Mouse (Mus musculus) neural tube, embryonic 13.5 days (tissue): ENCODE measurements around the gene Fam111a. TPM values are rescaled to one million over a fixed set of nuclear protein-coding genes. Genes with fewer than 3 reads are reported as not detected.
"Not testable (repeated sequence)": the region's sequence is repeated elsewhere in the genome, so short reads cannot be mapped to it uniquely, and the experiment has no call there.

Experiments
- ATAC-seq: fragments of 200-750 bp; cut with Nextera tagmentation; 2 replicates; pipeline ENCODE4 v1.8.0; 2017; ENCODE audit warnings: low read depth, mild to moderate bottlenecking, moderate TSS enrichment, moderate library complexity
- H3K27ac ChIP-seq: fragments of 300-500 bp; sonication (generic); replicated peaks from 2 replicates; pipeline ENCODE4 v1.5.1; 2015; ENCODE audit warnings: moderate library complexity, mild to moderate bottlenecking, inconsistent platforms
- H3K27me3 ChIP-seq: fragments of 300-500 bp; sonication (generic); 2 replicates; pipeline ENCODE4 v1.6.1; 2015; ENCODE audit warnings: mild to moderate bottlenecking, inconsistent platforms
- H3K36me3 ChIP-seq: fragments of 300-500 bp; sonication (generic); 2 replicates; pipeline ENCODE4 v1.6.1; 2015; ENCODE audit warnings: mild to moderate bottlenecking, inconsistent platforms
- H3K4me1 ChIP-seq: fragments of 300-500 bp; sonication (generic); replicated peaks from 2 replicates; pipeline ENCODE4 v1.6.1; 2015; ENCODE audit warnings: inconsistent platforms
- H3K4me2 ChIP-seq: fragments of 300-500 bp; sonication (generic); 2 replicates; pipeline ENCODE4 v1.6.1; 2015; ENCODE audit warnings: inconsistent platforms, mild to moderate bottlenecking, moderate library complexity
- H3K4me3 ChIP-seq: fragments of 300-500 bp; sonication (generic); 2 replicates; pipeline ENCODE4 v1.5.1; 2015; ENCODE audit warnings: mild to moderate bottlenecking, inconsistent platforms
- H3K9ac ChIP-seq: fragments of 300-500 bp; sonication (generic); 2 replicates; pipeline ENCODE4 v1.6.1; 2015; ENCODE audit warnings: moderate library complexity, mild to moderate bottlenecking, inconsistent platforms
- H3K9me3 ChIP-seq: fragments of 300-500 bp; sonication (generic); 2 replicates; pipeline ENCODE4 v1.6.1; 2016; ENCODE audit warnings: inconsistent platforms
- WGBS: fragments of 180-500 bp; shearing (Covaris S2); methylation state at CpG from one replicate; pipeline ENCODE4 v1.1.7; 2015; 5-methylcytosine and 5-hydroxymethylcytosine counted together
- polyA plus RNA-seq: library from polyadenylated mRNA; unstranded; fragments of >200 nt; fragmentation: Nextera tagmentation; extraction: Ambion mirVana; gene quantifications from 2 replicates; pipeline ENCODE4 v1.2.1, GENCODE M21; 2015

The Fam111a gene
- 7.9 and 8.0 TPM in 2 replicates for polyA plus RNA-seq

DNA sequence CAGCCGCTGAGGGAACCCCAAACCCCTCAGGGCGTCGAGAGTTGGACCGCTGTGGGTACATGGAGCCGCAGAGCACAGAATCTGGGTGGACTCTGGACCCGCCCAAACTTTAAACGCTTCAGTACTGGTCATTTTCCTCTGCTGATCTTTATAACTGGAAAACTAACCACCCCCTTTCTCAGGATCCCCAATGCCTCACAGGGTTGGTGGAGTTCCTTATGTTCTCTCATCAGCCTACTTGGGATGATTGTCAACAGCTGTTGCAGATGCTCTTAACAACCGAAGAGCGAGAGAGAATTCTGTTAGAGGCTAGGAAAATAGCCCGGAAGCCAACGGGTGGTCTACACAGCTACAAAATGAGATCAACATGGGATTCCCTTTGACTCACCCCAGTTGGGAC is at the start of gene Fam111a:
Gene Fam111a (plus strand): TSS at position 301 of the 400 bp plus-strand sequence.
- H3K4me1 ChIP-seq, H3K4me2 ChIP-seq, H3K27me3 ChIP-seq, ATAC-seq, H3K27ac ChIP-seq, H3K4me3 ChIP-seq, H3K9ac ChIP-seq, H3K9me3 ChIP-seq, H3K36me3 ChIP-seq: not testable (repeated sequence)
- 95% methylated on average over 11 of the region's 11 CpGs for WGBS

DNA sequence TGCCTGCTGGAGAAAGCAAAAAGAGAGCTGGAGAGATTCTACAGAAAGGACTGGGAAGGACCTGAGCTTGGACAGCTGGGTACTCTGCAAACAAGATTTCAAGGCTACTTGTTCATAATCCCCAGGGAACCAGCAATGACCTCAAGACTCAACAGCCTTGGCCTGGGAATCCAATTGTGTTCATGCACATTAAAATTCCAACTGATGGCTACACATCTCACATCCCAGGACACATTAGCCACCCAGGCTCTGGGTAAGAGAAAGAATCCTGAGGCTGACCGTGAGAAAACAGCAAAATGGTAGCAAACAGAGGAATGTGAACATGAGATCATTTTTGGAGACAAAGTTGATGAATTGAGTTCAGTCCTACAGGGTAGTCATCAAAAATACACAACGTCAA is 49.3 kb upstream of the Fam111a start:
- Histone ChIP-seq H3K4me3 (no peak overlapping the region), H3K36me3 (peaks cover 13% of the 10 kb centered on the region), H3K27me3 (no peaks in the 10 kb centered on the region), H3K4me2 (peak overlapping the region; percentile 77; the same call in 1 of the 2 replicates), H3K4me1 (peaks cover 94% of the 10 kb centered on the region), H3K27ac (peak overlapping the region; percentile 80), H3K9me3 (no peaks in the 10 kb centered on the region), H3K9ac (no peak overlapping the region)
- ATAC-seq = no peak
- WGBS = 53% methylated on average over 2 of the region's 2 CpGs

DNA sequence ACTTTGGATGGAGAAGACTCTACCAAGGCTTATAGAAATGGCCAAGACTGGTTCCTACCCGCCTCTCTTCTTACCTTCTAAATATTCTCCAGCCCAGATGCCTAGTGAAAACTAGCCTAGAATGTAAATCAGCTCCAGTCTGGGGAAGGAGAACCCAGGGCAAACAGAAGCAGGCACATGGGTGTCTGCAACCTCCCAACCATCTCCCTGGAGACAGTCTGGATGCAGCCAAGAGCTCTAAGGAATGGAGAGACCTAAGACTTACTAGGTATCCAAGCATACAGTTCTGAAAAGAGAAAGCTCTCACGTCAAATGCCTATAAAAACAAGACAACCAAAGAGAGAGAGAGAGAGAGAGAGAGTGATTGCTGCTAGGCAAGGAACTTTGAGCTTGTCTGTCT is 47.6 kb upstream of the Fam111a start:
- Histone ChIP-seq H3K36me3 (no peaks in the 10 kb centered on the region), H3K9me3 (no peaks in the 10 kb centered on the region), H3K4me3 (no peak overlapping the region), H3K27ac (peak overlapping the region; percentile 80), H3K4me1 (peaks cover 81% of the 10 kb centered on the region), H3K27me3 (no peaks in the 10 kb centered on the region), H3K9ac (no peak overlapping the region), H3K4me2 (peak overlapping the region; percentile 77)
- no peak for ATAC-seq
- WGBS = 36% methylated on average over 2 of the region's 2 CpGs

DNA sequence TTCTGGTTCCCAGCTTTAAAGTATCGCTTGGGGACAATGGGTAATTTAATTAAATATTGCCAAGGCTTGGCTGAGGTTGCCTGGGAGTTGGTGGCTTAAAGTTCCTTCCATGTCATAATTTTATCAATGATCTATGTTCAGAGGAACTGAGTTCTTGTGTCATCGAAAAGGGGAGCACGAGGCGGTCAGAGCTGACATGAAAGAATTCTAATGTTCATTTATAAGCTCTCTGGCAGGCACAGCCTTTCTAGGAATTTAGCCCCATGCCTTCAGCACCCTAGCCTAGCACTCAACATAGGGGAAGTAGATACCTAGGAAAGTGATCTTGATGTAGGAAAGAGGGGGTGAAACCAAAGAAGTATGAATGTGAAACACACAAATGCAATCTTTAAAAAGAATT is 47.2 kb upstream of the Fam111a start:
- no peaks in the 10 kb centered on the region for H3K9me3 ChIP-seq
- peak overlapping the region; percentile 96; the same call in 1 of the 2 replicates for H3K9ac ChIP-seq
- peaks cover 77% of the 10 kb centered on the region for H3K4me1 ChIP-seq
- H3K27me3 ChIP-seq = no peaks in the 10 kb centered on the region
- peak overlapping the region; percentile 82 for H3K4me3 ChIP-seq
- WGBS = 42% methylated on average over 4 of the region's 4 CpGs
- H3K27ac ChIP-seq = peak overlapping the region; percentile 96
- H3K36me3 ChIP-seq = no peaks in the 10 kb centered on the region
- H3K4me2 ChIP-seq = peak overlapping the region; percentile 77
- no peak for ATAC-seq

DNA sequence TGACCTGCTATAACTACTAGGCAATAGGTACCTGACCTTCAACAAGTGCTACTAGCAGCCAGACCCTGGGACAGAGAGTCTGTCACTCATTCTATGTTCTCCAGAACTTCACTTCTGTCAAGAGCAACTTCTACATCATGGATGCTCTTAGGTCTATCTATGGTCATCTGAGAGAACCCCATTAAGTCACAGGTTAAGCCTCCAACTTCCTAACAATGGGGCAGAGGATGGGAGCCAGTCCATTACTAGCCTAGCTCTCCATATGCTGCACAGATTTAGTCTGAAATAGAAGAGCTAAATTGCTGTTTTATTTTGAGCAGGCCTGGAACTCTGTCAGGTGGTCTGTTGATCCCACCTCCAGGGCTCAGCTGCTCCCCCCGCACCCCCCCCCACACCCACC is 46.6 kb upstream of the Fam111a start:
- WGBS = 8% methylated on average over 1 of the region's 1 CpGs
- Histone ChIP-seq H3K9ac (peak overlapping the region; percentile 96), H3K9me3 (no peaks in the 10 kb centered on the region), H3K4me1 (peaks cover 71% of the 10 kb centered on the region), H3K4me3 (peak overlapping the region; percentile 82), H3K27ac (peak overlapping the region; percentile 96), H3K4me2 (peak overlapping the region; percentile 77), H3K27me3 (no peaks in the 10 kb centered on the region), H3K36me3 (no peaks in the 10 kb centered on the region)
- ATAC-seq = no peak

DNA sequence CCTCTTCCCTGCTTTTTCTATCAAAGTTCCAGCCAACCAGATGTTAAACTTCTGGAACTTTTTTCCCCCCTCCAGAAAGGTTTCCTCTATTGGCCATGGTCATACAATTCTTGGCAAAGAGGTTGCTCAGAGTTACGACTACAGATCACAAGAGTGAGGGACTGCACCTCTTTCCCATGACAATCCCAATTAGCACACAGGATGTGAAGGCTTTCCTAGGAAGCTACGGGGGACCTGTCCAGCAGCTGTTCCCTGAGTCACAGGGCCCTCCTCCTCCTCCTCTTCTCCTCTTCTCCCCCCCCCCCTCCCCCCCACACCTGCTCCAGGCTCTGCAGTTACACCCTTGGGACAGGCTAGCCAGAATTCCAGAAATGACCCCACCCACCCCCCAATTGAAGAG is 46.1 kb upstream of the Fam111a start:
- no peaks in the 10 kb centered on the region for H3K27me3 ChIP-seq
- H3K4me1 ChIP-seq = peaks cover 65% of the 10 kb centered on the region
- peak overlapping the region; percentile 77 for H3K4me2 ChIP-seq
- H3K4me3 ChIP-seq = peak overlapping the region; percentile 82
- H3K9ac ChIP-seq = peak overlapping the region; percentile 96
- no peak for ATAC-seq
- H3K27ac ChIP-seq = peak overlapping the region; percentile 96
- H3K9me3 ChIP-seq = no peaks in the 10 kb centered on the region
- WGBS = 2% methylated on average over 2 of the region's 2 CpGs
- H3K36me3 ChIP-seq = no peaks in the 10 kb centered on the region

DNA sequence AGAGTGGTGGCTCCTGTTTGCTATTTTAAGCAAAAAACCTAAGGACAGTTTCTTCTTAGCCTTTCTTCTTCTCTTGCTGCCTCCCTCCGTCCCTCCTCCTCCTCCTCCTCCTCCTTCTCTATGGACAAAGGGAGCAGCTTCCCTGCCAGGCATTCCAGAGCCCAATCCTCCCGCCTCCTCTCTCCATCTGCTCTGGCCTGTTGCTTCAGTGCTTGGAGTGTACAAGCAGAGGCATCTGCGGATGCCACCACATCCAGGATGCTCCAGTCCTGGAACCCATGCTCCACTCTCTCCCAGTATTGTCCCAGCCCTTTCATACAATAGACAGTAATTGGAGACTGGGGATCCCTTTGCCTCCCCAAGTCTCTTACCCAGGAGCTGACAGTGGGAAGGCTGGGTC is 45.4 kb upstream of the Fam111a start:
- 3% methylated on average over 3 of the region's 3 CpGs for WGBS
- Histone ChIP-seq H3K9me3 (no peaks in the 10 kb centered on the region), H3K27ac (peak overlapping the region; percentile 96), H3K36me3 (no peaks in the 10 kb centered on the region), H3K27me3 (no peaks in the 10 kb centered on the region), H3K4me3 (peak overlapping the region; percentile 82), H3K4me2 (peak overlapping the region; percentile 77), H3K4me1 (peaks cover 59% of the 10 kb centered on the region), H3K9ac (peak overlapping the region; percentile 96)
- ATAC-seq = peak; percentile 21

DNA sequence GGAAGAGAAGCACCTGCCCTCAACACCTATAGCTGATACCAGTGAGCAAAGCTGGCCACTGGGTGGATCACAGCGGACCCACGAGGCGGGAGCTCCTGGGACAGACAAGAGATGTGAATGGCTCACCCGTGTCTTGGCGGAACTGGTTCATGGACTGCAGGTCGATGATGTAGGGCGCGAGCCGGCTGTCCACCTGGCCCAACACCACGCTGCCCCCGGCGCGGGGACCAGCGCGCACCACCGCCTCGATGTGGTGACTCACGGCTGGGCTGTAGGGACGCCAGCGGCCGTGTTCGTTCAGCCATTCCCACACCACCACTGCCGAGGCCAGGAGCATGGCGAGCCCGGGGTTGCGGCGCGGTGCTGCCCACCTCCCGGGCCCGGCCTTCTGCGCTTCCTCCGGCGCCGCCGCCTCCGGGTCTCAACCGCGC is 44.6 kb upstream of the Fam111a start:
- under 1% methylated on average over 37 of the region's 38 CpGs for WGBS
- Histone ChIP-seq H3K4me2 (peak overlapping the region; percentile 77), H3K9me3 (no peaks in the 10 kb centered on the region), H3K4me1 (peaks cover 51% of the 10 kb centered on the region), H3K27me3 (no peaks in the 10 kb centered on the region), H3K4me3 (peak overlapping the region; percentile 82), H3K27ac (peak overlapping the region; percentile 96), H3K9ac (peak overlapping the region; percentile 96), H3K36me3 (no peaks in the 10 kb centered on the region)
- ATAC-seq = peak; percentile 60

DNA sequence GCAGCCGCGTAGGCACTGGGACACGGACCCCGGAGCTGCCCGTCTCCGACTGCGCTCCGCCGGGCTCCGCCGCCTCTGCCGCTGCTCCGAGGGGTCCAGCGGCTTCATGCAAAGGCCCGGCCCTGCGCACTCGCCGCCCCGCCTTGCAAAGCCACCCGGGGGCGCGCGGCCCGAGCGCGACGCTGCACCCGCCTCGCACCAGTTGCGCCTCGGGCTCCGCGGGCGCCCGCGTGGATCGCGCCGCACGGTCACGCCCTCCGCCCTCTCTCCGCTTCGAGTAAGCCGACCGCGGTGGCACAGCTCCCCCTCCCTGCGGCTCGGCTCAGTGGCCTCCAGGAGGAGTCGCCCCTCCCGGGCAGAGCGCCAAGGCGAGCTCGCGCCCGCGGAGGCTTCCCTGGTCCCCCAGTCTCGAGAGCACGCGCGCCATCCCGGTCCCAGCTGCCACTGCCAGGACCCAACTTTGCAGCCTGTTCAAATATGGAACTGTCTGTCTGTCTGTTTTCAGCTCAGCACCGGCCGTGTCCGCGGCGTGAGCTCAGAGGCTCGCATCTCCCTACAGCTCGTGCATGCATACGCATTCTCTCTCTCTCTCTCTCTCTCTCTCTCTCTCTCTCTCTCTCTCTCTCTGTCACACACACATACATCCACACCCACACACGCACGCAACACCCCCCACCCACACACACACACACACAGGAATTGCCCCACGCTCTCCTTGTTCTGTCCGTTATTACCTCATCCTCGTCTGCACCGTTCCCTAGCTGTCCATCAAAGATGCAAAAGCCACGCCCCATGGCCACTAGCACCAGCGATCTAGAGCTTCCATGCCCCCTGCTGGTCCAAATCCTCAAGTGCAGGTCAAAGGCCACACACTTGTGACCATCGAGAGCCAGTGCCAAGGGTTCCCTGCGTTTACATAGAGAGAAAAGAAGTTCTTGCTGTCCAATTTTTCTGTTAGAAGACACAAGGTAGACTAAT is 43.9 kb upstream of the Fam111a start, which contains the start of gene Dtx4:
Gene Dtx4 (minus strand): TSS at position 85 of the 978 bp plus-strand sequence.
- peak; percentile 93 for ATAC-seq
- under 1% methylated on average over 74 of the region's 80 CpGs for WGBS
- no peaks in the 10 kb centered on the region for H3K27me3 ChIP-seq
- peak within 1 kb of the TSS; percentile 96 for H3K27ac ChIP-seq
- no peaks in the 10 kb centered on the region for H3K9me3 ChIP-seq
- H3K9ac ChIP-seq = peak within 1 kb of the TSS; percentile 96
- peaks cover 45% of the 10 kb centered on the region for H3K4me1 ChIP-seq
- H3K4me2 ChIP-seq = peak within 1 kb of the TSS; percentile 77
- no peaks in the 10 kb centered on the region for H3K36me3 ChIP-seq
- peak within 1 kb of the TSS; percentile 82 for H3K4me3 ChIP-seq

DNA sequence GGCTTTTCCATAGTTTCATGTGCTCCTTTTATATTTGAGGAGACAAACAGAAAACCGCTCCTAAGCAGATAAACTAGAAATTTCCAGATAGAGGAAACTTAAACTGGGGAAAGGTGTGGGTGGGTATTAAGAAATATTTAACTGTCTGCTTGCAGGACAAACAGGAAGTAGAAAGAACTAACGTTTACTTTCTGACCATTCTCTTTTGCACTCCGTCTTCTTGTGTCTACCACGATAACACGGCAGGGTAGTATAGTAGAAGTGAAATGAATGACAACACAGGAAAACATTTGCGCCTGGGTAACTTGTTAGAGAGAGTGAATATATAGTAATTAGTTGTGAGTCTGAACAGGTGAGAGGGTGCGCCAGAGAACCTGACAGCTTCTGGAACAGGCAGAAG is 42.8 kb upstream of the Fam111a start:
- no peak overlapping the region for H3K4me3 ChIP-seq
- no peaks in the 10 kb centered on the region for H3K27me3 ChIP-seq
- ATAC-seq = no peak
- no peak overlapping the region for H3K27ac ChIP-seq
- H3K4me1 ChIP-seq = peaks cover 35% of the 10 kb centered on the region
- H3K4me2 ChIP-seq = no peak overlapping the region
- WGBS = 86% methylated on average over 7 of the region's 7 CpGs
- H3K9me3 ChIP-seq = no peaks in the 10 kb centered on the region
- no peaks in the 10 kb centered on the region for H3K36me3 ChIP-seq
- no peak overlapping the region for H3K9ac ChIP-seq

DNA sequence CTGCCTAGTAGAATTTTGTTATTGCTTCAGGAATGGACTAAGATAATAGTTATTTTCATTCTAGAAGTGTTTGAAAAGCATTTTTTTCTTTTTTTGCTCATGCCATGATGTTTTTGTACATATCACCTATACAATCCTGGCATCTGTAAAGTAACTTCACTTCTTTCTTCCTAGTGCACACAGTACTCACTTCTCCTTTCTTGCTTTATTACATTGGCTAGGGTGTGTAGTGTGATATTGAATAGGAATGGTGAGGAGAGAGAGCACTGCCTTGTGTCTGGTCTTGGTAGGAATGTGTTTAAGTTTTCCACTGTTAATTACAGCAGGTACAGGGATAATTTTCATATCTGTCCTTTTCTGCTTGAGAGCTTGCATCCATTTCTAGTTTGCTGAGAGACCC is 30.9 kb upstream of the Fam111a start:
- Histone ChIP-seq H3K4me2 (no peak overlapping the region), H3K4me3 (no peak overlapping the region), H3K9ac (no peak overlapping the region), H3K9me3 (no peaks in the 10 kb centered on the region), H3K27me3 (no peaks in the 10 kb centered on the region), H3K27ac (no peak overlapping the region), H3K4me1 (no peaks in the 10 kb centered on the region), H3K36me3 (no peaks in the 10 kb centered on the region)
- ATAC-seq = no peak

DNA sequence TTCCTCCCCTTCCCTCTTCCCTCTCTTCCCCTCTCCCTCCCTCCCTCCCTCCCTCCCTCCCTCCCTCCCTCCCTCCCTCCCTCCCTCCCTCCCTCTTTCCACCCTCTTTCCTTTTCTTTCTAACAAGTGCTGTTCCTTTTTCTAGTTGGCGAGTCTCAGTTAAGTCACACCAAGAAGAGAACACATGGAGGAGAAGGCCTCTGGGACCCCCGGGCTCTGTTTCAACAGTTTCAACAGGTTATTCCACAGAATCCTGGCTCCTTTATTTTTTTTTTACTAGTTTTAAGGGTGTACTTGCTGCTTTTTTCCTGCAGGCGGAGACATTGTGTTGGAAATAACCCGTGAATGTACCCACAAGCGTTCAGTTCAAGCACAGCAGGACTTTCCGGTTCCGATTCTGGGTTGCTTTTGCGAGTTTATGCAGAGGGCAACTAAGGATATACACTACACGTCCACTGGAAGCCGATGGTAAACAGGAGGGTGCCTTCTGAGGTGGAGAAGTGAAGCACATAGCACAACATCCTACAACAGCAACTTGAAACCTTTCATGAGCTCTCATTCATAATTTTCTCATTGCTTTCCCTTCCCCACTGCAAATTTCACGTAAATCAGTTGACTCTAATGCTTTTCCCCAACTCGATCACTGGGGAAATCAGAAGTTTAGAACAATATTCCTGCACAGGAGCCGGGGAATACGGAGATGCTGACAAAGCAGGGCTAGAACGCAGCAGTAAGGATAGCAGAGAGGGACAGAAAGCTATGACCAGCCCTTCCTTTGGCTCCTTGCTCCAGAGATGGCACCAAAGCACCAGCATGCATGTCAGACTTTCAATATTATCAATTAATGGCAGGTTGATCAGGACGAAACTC is 27.6 kb upstream of the Fam111a start:
- peak overlapping the region; percentile 70 for H3K4me2 ChIP-seq
- H3K9ac ChIP-seq = peak overlapping the region; percentile 81
- 2% methylated on average over 15 of the region's 16 CpGs for WGBS
- no peaks in the 10 kb centered on the region for H3K27me3 ChIP-seq
- H3K9me3 ChIP-seq = no peaks in the 10 kb centered on the region
- H3K36me3 ChIP-seq = no peaks in the 10 kb centered on the region
- H3K27ac ChIP-seq = peak overlapping the region; percentile 38; the same call in 1 of the 2 replicates
- H3K4me1 ChIP-seq = no peaks in the 10 kb centered on the region
- peak; percentile 93 for ATAC-seq
- peak overlapping the region; percentile 49 for H3K4me3 ChIP-seq
